Mouse (Mus musculus) spleen, postnatal 10 days (tissue): ENCODE results near the gene Slc26a10.
"Not testable (repeated sequence)": the region's sequence is repeated elsewhere in the genome, so short reads cannot be mapped to it uniquely, and the experiment has no call there.

Experiments
- DNase-seq, 2 experiments: peaks; one replicate each; pipeline ENCODE4 v3.0.0; 2021 to 2022; ENCODE audit warnings: low spot score in 2 of 2

The Slc26a10 gene

DNA sequence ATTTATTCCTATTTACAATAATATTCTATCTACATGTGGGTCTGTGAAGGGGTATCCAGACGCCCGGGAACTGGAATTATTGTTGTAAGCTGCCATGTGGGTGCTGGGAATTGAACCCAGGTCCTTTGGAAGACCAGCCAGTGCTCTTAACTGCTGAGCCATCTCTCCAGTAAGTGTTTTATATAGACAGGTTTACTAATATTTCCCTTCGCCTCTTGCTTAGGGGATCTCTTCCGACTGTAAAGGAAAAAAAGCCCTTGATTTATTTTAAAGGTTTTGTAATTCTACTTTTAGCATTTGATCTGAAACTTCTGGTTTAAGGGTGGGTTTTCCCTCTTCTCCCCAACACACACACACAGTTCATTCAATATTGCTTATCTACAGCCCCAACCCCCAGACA, 16.3 kb downstream of the Slc26a10 start:
- no peak for DNase-seq

DNA sequence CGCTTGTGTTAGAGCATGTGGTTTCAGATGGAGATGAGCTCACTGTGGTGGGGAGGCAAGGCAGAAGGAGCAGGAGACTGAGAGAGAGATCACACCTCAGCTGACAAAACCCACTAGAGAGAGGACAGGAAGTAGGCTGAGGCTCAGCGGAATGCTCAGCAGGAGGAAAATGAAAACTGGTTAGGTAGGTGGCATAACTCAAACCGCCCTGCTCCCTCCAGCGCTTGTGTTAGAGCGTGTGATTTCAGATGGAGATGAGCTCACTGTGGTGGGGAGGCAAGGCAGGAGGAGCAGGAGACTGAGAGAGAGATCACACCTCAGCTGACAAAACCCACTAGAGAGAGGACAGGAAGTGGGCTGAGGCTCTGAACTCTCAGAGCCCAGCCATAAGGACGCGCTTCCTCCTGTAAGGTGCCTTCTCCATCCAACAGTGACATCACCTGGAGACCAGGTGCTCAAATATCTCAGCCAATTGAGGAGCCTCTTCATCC, 17.6 kb downstream of the Slc26a10 start:
- not testable (repeated sequence) for DNase-seq

DNA sequence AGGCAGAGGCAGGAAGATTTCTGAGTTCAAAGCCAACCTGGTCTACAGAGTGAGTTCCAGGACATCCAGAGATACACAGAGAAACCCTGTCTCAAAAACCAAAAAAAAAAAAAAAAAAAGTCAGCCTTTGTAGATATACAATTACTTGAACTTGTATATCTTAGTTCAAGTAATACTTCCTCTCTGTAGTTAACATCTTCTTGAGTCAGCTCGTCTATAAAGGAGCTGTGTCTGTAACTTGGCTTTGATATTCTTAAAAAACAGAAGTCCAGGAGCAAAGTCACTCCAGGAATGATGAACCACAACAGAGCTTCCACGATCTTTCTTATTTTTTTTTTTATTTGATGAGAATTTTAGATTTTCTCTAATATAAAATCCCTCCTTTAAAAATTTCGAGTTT, 19.7 kb downstream of the Slc26a10 start:
- DNase-seq, result no peak

DNA sequence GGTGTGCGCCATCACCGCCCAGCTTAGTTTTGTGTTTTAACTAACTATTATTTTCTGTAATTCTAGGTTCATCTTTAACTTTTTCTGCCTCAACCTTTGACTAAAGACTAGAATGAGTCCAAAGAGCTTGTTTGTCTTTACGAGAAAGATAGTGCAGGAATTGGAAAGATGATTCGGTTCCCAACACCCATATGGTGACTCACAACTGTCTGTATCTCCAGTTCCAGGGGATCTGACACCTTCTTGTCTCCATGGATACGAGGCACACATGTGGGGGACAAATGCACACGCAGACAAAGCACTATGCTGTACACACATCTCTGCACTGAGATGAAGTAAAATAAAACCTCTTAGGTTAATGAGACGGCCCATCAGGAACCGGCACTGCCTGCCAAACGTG, 20.4 kb downstream of the Slc26a10 start:
- DNase-seq, result no peak

DNA sequence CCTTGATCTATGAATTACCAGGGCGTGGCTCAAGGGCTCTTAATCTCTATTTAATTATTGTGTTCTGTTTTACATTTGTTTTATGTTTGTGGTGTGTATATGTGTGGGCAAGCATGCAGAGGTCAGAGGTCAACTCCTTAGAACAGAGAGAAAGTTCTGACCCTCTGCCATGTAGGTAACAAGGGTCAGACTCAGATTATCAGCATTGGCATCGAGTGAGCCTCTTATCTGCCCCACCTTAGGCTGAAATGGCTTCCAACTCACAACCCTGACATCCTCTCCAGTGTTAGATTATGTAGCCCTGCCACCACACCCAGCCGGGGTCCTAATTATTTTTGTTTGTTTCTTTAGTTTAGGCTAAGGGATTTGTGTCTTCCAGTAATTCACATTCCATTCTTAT, 22.0 kb downstream of the Slc26a10 start:
- DNase-seq, result no peak

DNA sequence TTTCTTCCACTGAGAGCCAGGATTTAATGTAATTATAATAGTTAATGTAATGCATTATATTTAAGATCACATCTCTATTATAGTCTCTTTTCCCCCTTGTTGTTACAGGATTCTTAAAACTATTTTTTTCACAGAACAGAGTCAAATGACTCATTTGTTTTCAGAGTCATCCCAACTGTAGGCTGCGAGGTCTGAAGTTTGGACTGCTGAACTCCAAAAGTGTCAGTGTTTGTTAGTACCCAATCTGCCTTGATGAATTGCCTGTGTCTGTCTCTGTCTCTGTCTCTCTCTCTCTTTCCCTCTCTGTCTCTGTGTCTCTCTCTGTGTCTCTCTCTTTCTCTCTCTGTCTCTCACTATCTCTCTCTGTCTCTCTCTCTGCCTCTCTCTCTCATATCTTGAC, 23.9 kb downstream of the Slc26a10 start:
- no peak for DNase-seq

DNA sequence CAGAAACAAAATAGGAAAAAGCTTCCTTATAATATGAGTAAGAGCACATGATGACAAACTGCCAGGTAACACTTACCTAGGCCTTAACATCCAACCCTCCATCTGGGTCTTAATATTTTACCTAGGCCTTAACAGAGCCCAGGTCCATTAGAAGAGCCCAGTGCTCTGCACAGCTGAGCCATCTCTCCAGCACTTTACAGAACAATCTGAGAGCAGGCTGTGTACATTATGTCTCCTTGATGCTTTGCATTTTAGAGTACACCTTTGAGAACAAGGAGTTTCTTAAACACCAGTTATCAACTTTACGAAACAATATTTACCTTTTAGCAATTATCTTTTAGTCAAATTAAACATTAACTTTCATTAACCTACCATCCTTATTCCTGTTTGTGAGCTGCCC, 24.4 kb downstream of the Slc26a10 start:
- no peak for DNase-seq

DNA sequence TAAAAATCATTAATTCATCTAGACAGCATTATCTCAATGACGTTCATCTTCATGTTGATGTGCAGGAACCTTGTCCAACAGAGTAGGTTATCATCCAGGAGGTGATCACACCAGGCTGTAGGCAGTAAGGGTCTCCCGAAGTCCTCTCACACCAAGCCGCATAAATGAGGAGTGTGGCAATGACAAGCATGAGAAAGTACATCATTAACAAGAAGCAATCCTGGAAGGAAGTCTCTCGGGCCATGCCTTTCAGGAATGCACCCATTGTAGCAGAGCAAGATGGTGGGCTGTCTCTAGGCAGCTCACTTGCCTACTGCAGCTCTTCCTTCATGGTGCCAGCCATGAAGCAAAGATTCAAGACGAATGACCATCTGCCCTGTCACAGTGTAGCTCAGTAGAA, 25.8 kb downstream of the Slc26a10 start:
- DNase-seq, result no peak

DNA sequence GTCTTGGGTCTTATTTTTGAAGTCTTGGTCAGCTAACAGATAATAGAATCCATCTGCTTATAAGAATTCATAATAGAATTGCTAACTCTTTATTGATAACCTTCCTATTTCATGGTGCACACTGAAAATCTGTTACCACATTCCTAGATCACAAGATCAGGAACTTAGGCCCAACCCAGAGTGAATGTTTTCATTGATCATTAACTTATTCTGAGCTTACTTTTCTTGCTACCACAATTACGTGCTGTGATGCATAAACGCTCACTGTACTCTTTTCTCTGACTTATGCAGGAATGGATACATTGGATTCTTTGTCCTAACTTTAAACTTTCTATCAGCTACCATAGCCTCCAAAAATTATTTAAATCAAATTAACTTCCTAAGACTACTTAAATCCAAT, 26.2 kb downstream of the Slc26a10 start:
- no peak for DNase-seq

DNA sequence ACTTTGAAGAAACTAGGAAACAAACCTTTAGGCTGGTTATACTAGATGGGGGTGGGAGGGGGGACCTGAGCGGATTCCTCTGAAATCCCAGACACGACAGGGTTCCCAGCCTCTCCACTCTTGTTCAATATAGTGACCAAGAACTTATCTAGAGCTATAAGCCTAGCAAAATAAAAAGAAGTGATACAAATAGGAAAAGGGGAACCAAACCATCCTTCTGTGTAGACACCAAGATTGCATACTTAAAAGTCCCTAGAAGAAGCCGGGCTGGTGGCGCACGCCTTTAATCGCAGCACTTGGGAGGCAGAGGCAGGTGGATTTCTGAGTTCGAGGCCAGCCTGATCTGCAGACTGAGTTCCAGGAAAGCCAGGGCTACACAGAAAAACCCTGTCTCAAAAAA, 27.1 kb downstream of the Slc26a10 start:
- DNase-seq, result no peak

DNA sequence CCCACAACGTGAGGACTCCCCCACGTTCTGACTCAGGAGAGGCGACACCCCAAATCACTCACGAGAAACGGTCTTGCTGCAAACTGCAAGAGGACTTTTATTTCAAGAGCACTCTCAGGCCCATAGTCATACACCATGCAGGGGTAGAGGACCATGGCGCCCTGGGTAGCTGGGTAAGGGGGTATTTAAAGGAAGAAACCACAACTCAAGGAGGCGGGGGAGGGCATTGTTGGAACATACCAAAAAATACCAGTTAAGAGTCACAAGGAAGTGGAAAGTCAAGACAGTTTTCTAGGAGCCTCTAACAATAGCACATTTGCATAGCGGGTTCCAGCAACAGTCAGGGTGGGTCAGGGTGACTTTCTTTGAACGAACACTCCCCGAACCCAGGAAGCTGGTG, 27.9 kb downstream of the Slc26a10 start:
- not testable (repeated sequence) for DNase-seq

DNA sequence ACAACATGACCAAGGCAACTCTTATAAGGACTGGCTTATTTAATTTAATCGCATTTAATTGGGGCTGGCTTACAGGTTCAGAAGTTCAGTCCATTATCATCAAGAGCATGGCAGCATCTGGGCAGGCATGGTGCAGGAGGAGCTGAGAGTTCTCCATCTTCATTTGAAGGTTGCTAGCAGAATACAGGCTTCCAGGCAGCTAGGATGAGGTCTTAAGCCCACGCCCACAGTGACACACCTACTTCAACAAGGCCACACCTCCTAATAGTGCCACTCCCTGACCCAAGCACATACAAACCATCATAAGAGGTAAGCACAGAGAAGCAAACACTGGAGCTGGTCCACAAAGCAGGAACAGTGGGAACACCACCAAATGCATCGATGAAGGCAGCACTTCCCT, 29.2 kb downstream of the Slc26a10 start:
- DNase-seq, result not testable (repeated sequence)

DNA sequence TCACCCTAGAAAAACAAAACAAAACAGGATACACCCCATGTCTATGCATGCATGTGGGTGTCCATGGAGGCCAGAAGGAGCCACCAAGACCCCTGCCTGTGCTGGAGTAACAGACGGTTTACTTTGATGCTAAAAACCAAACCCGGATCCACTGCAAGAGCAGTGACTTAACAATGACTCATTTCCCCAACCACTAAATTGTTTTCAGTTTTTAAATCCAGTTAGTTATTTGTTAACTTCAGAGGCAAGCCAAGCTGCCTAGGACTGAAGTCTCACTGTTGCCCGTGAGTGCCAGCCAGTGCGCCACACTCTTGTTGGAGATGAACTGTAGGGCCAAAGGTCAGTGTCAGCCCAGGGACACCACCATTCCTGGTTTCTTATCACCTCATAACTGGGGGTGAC, 30.0 kb downstream of the Slc26a10 start:
- no peak for DNase-seq

DNA sequence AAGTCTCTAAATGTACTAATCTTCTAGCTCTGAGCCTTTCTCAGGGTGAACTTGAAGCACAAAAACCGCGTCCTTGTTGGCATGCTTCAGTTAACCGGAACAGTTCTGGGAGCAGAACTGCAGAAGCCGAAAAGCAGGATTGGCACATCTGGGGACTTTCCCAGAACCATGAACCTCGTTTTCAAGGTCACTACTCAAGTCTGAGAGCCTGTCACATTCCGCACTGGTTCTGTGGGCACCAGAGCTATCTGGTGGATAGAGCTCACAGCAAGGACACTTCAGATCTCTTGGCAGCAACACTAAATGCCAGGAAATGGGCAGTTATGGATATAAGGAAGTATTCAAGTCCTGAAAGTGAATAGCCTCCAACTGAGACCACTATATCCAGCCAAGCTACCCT, 33.3 kb downstream of the Slc26a10 start:
- no peak for DNase-seq

DNA sequence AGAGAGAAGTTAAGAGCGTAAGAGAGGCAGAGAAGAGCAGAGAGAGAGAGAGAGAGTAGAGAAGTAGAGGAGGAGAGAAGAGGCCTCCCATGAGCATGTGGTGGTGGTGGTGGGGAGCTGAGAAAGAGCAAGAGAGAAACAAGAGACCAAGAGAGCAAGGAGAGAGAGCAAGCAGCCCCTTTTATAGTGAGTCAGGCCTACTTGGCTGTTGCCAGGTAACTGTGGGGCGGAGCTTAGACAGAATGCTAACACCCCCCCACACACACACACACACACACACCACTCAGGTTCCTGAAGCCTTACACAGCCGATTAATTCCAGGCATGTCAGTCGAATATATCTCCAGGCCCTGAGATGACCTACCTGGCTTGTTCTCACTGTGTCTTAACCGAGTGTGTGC, 35.1 kb downstream of the Slc26a10 start:
- no peak for DNase-seq

DNA sequence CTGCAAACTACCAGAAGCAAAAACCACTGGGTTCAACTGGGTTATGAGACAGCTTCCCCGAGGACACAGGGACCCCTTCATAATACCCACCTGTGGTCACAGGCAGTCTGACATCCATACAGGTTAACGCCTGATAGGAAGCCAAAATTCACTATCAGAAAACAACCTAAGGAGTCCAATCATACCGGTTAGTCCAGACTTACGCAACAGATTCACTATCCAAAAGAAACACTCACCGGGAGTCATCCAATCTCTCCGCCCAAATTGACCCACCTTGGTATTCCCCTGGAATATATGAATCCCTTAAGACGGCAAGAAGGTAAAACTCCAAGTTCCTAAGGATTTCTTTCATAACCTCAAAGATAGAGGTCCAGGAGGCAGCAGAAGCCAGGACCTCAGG, 35.9 kb downstream of the Slc26a10 start:
- no peak for DNase-seq

DNA sequence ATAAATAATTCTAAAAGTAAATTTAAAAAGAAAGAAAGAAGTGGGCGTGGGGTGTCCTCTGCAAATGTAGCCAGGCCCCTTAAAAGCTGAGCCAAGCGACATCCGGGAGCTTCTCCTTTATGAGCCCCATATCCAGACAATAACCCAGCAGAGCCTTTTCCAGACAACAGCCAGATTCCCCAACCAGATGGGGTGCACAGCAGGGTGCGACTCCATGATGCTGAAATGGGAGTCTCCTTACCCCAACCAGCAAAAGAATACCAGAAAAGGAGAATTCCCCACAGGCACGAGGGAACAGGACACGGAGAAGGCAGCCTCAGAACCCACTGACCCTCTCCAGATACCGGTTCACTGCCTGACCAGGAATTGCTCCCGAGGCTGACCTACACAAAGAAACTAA, 37.2 kb downstream of the Slc26a10 start:
- no peak for DNase-seq

DNA sequence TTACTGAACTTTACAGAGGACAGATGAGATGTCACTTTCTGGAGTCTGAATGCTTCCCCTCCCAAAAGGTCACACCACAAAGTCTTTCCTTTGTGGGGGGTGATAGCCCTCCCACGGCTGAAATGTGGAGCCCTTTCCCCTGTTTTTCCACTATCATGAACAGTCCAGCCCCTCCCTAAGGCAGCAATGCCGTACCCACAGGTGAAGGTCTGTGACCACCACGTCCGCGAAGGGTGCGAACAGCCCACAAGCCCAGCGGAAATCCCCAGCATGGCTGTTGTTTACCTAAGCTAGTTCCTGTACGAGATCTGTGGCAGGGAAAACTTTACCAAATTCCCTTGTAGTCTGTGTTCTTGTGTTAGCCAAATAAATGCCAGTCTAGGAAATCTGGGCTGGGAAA, 38.9 kb downstream of the Slc26a10 start:
- peak in 1 of 2 experiments; percentile 39 for DNase-seq

DNA sequence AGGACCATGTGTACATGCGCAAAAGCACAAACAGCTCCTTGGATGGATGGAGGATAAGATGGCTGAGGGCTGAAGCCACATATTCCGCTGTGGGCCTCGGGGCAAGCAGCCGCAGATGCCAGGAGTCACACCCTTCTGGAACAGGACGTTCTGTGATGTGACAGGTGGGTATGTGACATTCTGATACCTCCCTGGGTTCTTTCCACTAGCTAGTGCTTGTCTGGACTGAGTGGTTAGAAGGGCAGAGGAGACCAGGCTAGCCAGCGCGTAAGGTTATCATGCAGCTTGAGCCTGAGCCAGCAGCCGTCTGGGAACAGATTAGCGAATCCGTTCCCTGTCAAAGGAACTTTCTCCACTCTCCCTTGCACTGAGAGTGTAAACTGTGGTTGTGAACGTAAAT, 39.5 kb downstream of the Slc26a10 start:
- DNase-seq, result no peak

DNA sequence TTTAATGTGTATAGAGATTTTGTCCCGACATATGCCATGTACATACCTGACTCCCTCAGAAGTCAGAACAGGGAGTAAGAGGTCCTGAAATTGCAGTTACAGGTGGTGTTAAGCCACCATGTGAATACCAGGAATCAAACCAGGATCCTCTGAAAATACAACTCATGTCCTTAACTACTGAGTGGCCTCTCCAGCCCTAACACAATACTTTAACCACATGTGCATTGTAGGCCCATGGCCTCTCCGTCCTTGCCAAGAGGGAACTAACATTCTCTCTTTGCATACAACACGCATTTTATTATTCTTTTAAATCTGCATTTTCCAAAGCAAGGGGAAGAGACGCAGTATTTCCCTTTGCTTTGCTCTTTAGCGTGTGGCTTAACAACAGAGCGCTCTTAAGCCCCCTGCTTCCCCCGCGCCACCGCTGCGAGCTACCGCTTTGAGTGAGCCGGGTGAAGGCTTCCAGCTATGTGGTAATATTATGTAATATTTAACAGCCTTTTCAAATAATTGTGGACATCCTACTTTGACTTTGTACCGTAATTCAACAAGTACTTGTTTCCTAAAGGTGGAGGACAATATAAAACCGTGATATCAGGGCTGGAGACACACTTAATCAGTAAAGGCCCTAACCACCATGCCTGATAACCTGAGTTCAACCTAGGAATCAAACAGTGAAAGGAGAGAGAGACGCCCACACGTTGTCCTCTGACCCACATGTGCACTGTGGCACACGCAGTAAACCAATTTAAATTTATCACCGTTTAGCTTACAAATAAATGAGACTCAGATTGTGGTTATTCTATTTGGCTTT, 41.9 kb downstream of the Slc26a10 start:
- DNase-seq, result no peak

DNA sequence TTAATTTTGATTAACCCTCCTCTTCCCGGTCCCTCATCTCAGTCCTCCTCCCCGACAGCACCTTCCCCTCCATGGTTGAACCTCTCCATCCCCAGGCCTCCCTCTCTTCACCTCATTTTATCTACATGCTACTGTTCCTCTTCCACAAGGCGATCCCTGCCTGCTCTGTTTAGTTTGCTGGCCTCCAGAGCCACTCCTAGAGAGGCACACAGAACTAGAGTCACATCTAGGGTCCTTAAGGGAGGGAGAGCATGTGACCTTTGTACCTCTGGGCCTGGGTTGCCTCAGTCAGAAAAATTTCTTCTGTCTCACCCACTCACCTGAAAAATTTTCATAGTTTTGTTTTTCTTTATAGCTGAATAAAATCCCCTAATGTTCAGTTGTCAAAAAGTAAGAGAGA, 42.5 kb downstream of the Slc26a10 start:
- DNase-seq, result no peak

DNA sequence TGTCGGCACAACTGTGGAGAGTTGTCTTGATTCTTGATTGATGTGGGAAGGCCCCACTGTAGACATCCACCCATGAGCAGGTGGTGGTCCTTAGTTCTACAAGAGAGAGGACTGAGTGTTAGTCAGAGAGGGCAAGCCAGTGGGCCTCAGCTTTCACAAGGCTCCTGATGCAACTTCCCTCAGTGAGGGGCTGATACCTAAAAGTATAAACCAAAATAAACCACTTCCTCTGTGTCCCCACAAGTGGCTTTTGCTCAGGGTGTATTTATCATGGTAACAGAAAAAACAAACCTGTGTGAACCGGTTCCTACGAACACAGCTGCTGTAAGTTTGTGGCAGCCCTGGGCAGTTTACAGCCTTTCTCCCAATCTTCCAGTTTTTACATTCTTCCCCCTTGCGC, 43.9 kb downstream of the Slc26a10 start:
- DNase-seq, result peak in 1 of 2 experiments; percentile 46

DNA sequence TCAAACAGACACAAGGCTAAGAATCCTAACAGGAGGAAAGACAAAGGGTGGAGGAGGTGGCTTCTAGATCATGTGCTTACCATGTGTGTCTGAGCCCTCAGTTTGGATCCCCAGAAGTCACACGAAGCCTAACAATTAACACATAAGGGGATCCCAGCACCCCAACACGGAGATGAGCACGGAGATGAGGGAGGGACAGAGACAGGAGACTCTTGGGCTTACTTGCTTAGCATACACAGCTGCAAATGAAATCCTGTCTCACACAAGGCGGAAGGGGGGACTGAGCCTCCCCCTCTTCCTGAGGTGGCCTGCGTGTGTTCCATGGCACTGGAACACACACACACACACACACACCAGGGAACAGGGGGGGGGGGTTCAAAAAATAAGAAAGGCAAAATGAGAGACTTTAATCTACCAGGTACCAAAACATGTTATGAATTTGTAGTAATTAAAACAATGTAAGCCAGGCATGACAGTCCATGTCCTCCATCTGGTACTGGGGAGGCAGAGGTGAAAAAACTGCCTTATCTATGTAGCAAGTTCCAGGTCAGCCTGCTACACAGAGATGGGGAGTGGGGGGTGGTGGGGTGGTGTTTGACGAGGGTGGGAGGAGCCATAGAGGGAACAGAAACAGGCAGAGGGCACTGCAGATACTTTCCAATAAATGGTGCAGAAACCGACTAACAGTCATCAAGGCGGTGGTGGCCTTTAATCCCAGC, 45.2 kb downstream of the Slc26a10 start:
- DNase-seq, result peak in 1 of 2 experiments; percentile 40
